Mouse (Mus musculus) cerebellum, postnatal 14 days (tissue): ENCODE measurements around the gene Rpe65.

Experiments used
- DNase-seq, 2 experiments: peaks; one replicate each; pipeline ENCODE4 v3.0.0; 2021; ENCODE audit warnings: mixed read lengths in 2 of 2

The Rpe65 gene

GRCm38 (mm10) chr3:159598875-159599274 is at the start of gene Rpe65:
Gene Rpe65 (plus strand): TSS chr3:159599175.
- DNase-seq: no peak

- no peak for DNase-seq
Observed at GRCm38 (mm10) chr3:159550224-159550623, 48.8 kb upstream of the Rpe65 start.

- no peak for DNase-seq
Observed at GRCm38 (mm10) chr3:159614977-159615376, 16.0 kb downstream of the Rpe65 start.

- no peak for DNase-seq
Observed at GRCm38 (mm10) chr3:159621026-159621425, 22.1 kb downstream of the Rpe65 start.

GRCm38 (mm10) chr3:159624010-159624409 is 25.0 kb downstream of the Rpe65 start:
- DNase-seq: no peak

- no peak for DNase-seq
Observed at GRCm38 (mm10) chr3:159660741-159661140, 61.8 kb downstream of the Rpe65 start.

- DNase-seq: no peak
Observed at GRCm38 (mm10) chr3:159663333-159663732, 64.4 kb downstream of the Rpe65 start.
